Mouse (Mus musculus): Measurements from ENCODE around the gene Gusb. TPM values are rescaled to one million over a fixed set of nuclear protein-coding genes. Genes with fewer than 3 reads are reported as not detected.

Gene Gusb
- total RNA-seq, 2 experiments from 2014 or later: 61.0 to 61.5 TPM

DNA sequence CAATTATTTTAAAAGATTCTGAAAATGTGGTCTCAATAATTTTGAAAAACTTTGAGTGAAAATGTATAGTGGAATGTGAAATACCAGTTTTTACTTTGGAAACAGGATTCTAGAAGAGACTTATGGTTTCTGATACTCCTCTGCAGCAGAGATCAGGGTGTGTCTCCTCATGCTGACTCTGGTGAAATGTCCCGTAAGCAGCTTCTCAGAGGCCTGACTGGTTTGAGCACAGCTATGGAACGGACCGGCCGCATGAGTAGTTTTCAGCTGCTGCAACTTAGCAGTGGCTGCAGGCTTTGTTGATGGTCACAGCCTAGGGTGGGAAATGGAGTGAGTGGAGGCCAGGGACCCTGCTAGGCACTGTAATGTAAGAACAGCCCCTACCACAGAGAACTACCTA lies 25.1 kb downstream of the Gusb start:
- no peak for DNase-seq (ENCODE audit: low spot score in 2 of 2)

DNA sequence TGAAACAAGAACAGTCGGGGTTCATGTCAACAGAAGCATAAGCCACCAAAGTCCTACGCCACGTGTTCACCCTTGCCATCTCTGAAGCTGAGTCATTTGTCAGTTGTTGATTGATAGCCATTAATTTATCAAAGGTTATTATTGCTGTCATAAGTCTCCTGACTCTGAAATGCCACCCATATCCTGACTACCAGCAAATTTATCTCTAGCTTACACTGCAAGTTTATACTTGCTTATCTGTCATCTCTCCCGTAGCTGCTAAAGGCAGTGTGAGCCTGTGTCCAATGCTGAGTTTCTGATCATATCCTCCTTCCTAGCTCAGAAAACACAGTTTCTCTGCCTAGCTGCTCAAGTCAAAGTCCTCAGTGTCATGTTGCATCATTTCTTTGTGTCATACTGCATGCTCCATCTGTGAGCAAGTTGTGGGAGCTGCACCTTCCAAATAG lies 28.0 kb downstream of the Gusb start:
- no peak for DNase-seq (ENCODE audit: low spot score in 2 of 2)

DNA sequence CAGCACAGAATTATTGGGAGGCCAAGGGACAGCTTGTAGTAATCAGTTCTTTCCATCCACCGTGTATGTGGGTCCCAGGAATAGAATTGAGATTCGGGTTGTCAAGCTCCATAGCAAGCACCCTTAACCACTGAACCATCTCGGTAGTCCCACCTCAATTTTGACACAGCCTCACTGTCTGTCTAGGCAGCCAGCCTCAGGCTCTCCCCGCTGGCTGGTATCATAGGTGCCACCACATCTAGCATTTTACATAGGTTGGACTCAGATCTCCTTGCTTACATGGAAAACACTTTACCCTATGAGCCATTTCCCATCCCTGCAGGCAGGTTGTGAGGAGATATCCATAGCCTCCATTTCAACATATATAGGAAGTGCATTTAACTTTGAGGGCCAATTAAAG lies 28.5 kb downstream of the Gusb start:
- no peak for DNase-seq (ENCODE audit: low spot score in 2 of 2)

DNA sequence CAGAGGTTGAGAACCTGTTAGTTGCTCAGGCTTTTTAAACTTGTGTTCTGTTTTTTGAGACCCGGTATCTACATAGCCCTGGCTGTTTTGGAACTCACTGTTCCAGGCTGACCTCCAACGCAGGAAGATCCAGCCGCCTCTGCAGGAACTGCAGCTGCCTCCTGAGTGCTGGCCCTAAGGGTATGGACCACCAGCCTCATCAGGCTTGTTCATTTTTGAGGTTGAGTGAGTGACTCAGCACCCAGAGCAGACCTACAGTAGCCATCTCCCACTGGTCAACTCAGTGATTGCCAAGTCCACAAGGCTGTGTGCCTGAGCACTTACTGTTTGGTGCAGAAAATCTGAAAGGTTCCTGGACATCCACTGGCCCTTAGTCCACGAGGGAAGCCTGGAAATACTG lies 31.4 kb downstream of the Gusb start:
- no peak for DNase-seq (ENCODE audit: low spot score in 2 of 2)

DNA sequence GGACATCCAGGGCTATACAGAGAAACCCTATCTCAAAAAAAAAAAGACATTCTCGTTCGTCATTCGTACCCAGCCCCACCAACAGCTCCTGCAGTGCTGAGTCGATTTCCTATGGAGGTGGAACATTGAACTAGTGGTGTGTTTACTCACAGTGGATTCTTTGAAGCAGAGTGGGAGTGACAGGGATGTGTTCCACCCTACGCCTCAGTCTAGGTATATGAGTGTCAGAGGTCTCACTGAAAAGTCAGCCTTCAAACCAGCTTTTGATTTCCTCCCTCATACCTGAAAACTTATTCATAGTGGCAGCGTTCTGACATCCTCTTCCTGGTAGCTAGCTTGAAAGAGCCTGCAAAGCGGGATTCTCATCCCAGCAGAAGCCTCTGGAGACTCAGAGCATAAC lies 34.4 kb downstream of the Gusb start:
- DNase-seq (ENCODE audit: low spot score in 2 of 2): no peak

DNA sequence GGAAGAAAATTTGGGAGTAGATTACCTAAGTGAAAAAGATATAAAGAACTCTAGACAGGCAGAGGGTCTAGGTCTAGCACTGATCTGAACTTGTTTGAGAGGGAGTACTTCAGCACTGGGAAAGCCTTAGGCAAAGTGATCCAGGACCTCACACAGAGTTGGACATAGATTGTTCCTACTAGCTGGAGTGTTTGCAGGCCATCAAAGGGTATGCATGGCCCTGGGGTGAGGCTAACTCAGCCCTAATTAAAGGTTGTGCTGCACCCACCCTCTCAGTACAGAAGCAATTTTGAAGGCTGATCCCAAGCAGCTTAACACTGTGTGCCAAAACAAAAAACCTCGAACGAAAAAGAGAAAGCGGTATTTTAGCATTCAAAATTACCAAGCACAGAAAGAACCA lies 36.4 kb downstream of the Gusb start:
- DNase-seq (ENCODE audit: low spot score in 2 of 2): no peak

DNA sequence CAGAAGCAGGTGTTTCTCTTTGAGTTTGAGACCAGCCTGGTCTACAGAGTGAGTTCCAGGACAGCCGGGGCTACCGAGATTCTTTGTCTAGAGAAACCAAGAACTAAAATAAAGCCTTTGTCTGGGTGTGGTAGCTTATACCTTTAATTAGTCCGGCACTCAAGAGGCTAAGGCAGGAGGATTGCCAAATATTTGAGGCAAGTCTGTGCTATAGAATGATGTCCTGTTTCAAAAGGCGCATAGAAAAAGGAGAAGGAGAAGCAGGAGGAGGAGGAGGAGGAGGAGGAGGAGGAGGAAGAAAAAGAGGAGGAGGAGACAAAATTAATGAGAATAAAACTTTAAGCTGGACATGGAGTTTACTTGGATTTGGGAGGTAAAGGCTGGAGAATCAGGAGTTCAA lies 39.6 kb downstream of the Gusb start:
- no peak for DNase-seq (ENCODE audit: low spot score in 2 of 2)

DNA sequence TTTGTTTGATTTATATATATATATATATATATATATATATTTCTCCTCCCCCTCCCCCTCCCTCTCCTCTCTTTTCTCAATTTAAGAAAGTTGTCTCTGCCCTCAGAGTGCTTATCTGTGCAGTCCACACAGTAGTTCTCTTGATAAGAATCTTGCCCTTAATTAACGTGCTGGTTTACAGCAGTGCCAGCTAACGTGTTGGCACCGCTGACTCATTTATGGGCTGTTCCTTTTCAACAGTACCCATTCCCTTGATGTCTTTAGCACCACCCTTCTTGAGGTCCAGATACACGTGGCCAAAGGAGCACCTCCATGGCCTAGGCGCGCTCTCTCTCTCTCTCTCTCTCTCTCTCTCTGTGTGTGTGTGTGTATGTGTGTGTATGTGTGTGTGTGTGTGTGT lies 47.1 kb downstream of the Gusb start:
- DNase-seq (ENCODE audit: low spot score in 2 of 2): no peak

DNA sequence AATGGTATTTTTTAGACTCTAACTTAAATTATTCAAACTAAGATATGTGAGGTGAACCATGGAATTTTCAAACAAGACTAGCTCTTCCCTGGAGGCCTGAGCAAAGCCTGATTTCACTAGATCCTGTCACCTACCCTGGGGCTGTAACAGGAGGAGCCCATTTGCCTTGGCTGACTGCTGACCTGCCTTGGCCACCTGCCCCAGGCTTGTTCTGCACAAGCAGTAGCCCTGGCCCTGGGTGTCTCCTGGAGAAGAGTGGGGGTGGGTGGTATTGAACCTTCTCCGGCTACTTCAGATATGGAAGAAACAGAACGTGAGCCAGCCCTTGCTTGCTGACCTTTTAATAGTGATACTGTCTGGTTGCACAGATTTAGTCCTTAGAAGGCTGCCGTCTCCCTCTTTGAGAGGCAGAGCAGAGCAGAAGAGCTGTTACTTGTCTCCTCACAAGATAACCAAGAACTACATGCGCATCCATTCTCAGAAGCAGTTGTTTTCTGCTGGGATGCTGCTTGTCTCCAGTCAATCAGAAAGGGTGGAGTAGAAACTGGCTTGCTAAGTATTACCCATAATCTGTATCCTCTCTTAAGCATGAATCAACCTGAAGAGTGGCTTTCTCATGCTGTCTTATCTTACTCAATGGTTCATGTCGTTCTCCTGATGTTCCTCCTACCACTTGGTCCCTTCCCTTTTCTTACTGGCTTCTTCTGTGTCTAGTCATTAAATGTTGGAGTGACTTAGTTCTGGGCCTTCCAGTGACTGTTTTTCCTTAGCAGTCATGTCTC lies 48.2 kb downstream of the Gusb start:
- no peak for DNase-seq (ENCODE audit: low spot score in 2 of 2)

DNA sequence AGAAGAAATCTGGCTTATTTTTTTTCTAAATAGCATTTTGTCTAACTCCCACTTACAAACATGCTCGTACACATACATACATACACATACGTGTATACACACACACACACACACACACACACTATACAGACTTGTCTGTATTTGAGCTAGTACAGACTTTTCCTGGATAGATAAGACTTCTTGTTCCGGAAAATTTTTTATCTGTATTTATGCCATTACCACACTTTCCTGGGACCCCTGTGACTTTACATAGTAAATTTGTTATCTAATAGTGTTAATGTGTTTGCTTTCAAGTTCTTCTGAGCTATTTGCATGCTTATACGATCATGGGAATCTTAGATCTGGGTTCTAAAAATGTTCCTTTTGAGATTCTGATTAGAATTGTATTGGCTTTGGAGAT lies 50.7 kb downstream of the Gusb start:
- DNase-seq (ENCODE audit: low spot score in 2 of 2): no peak

DNA sequence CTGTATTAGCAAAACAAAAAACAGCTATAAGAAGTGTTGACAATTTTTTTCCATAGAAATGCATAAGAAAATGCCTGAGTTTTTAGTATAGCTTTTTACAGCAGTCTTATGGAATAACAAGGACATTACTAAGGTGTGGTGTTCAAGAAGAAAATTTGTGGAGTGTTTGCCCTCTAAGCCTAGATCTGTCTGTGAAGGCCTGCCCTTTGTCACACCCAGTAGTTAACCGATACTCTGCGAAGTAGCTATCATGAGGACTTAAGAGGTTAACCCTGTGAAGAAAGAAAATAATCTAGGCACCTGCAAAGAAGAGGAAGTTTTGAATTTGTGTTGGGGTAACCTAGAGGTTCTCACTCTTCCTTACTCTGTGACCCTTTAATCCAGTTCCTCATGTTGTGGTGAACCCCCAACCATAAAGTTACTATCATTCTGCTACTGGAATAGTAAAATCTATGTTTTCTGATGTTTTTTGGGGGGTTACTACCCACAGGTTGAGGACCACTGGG lies 55.3 kb downstream of the Gusb start:
- DNase-seq (ENCODE audit: low spot score in 2 of 2): no peak

DNA sequence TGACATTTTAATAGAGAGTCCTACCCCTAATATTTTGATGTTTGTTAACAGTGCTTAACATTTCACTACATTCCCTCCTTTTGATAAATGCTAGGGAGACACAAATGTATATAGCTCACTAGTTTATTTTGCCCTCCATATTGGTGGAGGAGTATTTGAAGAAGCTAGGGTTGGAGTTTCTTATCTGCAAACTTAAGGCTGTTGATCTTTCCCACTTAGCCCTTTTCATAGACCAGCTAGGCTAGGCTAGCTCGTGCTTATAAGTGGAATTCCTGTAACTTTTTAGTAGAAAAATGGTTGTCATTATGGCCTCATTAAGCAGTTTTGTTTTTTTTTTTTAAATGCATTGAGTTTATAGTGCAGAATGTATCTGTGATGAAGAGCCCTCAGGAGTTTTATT lies 59.4 kb downstream of the Gusb start:
- no peak for DNase-seq (ENCODE audit: low spot score in 2 of 2)

DNA sequence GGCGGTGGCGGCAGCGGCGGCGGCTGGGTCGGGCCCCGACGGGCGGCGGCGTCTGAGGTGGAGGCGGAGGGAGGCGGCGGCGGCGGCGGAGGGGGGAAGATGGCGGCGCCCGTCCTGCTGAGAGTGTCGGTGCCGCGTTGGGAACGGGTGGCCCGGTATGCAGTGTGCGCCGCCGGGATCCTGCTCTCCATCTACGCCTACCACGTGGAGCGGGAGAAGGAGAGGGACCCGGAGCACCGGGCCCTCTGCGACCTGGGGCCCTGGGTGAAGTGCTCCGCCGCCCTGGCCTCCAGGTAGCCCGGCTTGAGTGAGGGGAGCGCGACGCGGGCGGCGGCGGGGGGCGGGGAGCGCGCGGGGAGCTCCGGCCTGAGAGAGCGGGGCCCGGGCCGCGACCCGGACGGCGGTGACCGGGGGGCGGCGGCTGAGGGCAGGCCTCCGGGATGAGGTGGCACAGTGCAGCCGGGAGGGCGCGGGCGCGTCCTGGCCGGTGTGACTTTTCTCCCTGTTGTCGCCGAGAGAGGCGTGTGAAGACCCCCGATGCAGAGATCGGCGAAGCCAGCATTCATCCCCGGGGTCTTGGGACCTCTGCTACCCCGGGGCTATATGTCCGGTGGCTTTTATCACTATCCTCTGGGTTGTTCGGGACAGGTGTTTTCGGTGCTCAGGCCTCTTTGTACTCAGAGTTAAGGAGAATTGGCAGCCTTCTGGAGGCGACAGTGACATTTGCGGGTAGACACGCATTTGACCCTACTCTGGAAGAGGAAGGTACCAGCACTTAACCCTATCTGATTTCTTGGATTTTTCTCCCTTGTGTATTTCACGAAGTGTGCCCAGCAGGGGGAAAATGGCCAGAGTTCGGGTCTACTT lies 60.5 kb downstream of the Gusb start:
- DNase-seq (ENCODE audit: low spot score in 2 of 2): peak; percentile 13 to 31

DNA sequence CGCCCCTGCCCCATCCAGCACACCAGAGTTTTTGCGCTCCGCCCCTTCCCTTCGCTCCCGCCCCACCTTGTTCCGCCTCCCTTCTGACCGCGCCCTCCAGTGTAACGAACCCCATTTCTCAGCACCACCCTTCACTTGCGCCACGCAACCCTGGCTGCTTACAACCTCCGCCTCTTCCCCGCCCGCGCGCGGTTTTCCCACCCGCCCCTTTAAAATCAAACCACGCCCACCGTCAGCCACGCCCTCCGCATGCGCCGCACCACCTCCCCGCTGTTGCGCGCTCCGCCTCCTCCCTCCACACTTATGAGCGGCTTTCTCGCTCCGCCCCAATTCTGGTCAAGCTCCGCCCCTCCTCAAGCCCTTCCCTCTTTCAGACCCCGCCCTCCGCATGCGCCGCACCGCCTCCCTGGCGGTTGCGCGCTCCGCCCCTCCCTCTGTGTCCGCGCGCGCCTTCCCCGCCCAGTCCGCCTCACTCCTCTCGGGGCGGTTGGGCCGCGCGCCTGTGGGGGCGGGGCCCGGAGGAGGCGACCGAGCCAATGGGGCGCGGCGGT lies 61.3 kb downstream of the Gusb start, which contains the start of gene Vkorc1l1:
Gene Vkorc1l1, plus strand, starts transcription at position 476 of the 551 bp plus-strand sequence.
- DNase-seq (ENCODE audit: low spot score in 2 of 2): peak; percentile 97

DNA sequence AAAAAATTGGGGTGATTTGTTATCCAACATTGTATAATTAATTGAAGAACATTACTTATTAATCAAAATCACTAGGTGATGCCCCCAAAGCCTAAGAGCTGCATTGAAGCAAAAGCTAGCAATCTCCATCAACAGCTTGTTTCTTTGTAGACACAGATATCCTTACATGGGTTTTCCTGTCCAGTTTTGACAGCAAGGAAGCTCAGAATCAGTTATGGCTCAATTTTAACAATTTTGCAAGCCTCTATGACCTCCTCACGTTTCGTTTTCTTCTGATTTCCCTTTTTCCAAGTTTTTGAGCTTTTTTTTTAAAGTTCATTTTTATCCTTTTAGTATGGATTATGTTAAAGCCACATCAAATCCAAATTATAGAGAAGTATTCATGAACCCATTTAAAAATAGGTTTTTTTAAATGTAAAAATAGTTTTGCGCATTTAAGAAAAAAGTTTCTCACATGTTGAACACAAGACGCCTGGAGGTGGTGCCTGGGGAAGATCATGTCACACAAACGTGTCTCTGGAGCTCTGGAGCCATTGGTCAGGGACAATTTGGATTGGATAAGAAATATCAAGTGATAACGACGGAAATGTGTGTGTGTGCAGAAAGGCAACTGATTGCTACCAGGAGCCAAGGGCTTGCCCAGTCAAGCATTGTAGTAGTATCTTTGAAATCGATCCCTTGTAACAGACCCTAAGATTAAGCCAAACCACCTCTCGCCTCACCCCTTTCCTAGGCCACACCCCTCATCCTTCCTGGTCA lies 61.9 kb downstream of the Gusb start:
- DNase-seq (ENCODE audit: low spot score in 2 of 2): no peak

DNA sequence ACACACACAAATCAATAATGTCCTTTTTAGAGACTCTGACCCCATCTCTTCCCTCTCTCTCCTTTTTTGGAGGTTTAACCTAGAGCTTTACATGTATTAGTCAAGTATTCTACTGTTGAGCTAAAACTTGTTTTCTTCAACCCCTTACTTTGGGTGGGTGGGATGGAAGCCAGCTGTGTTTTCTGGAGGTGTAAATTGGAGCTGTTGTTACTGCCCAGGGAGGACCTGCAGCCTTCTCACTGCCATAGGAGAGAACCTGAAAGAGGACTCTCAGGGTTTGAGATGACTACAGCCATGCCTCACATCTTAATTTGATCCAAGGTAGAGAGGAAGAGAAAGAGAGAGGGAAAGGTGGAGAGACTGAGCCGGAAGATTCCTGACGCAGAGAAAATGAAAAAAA lies 62.6 kb downstream of the Gusb start:
- DNase-seq (ENCODE audit: low spot score in 2 of 2): no peak

Other genes with a start within 250 kb of the Gusb start
- gene Psph, start 215.6 kb downstream of the Gusb start, total RNA-seq (2021): 10 to 100 TPM; 24.4 to 25.9 TPM
- gene Sumf2, start 156.1 kb downstream of the Gusb start, total RNA-seq (2021): 10 to 100 TPM; 55.9 to 57.4 TPM
- gene Chchd2, start 115.6 kb downstream of the Gusb start, total RNA-seq (2021): 100 to 1,000 TPM; 579 to 625 TPM
- 1 to 10 TPM; 2.9 to 3.1 TPM for gene Zbed5, start 107.3 kb downstream of the Gusb start, total RNA-seq (2021)
- 1 to 10 TPM; 3.7 to 4.2 TPM for gene Phkg1, start 104.5 kb downstream of the Gusb start, total RNA-seq (2021)
- 1 to 10 TPM; 4.8 to 5.5 TPM for gene Nupr1l, start 94.5 kb downstream of the Gusb start, total RNA-seq (2021)
- gene Vkorc1l1, start 61.1 kb downstream of the Gusb start, total RNA-seq (2021): 10 to 100 TPM; 28.0 to 31.6 TPM
- 100 to 1,000 TPM; 149 to 165 TPM for gene Asl, start 26.2 kb upstream of the Gusb start, total RNA-seq (2021)
- gene Crcp, start 26.2 kb upstream of the Gusb start, total RNA-seq (2021): 10 to 100 TPM; 38.9 to 41.3 TPM
- gene Tpst1, start 70.3 kb upstream of the Gusb start, total RNA-seq (2021): 10 to 100 TPM; 41.7 to 43.8 TPM
- gene Kctd7, start 141.8 kb upstream of the Gusb start, total RNA-seq (2021): 1 to 10 TPM; 7.8 to 9.4 TPM
- gene Rabgef1, start 168.7 kb upstream of the Gusb start, total RNA-seq (2021): 10 to 100 TPM; 36.5 to 43.2 TPM
- gene Tmem248, start 214.0 kb upstream of the Gusb start, total RNA-seq (2021): 10 to 100 TPM; 56.0 to 61.9 TPM